Mouse (Mus musculus): Measurements from ENCODE around the gene Yae1d1. TPM values are rescaled to one million over a fixed set of nuclear protein-coding genes. Genes with fewer than 3 reads are reported as not detected.
A peak's percentile ranks its signal among the peaks of the same experiment; 100 is the strongest.
"Not testable (repeated sequence)": the region's sequence is repeated elsewhere in the genome, so short reads cannot be mapped to it uniquely, and the experiment has no call there.

The Yae1d1 gene
- total RNA-seq (2021), result 10 to 100 TPM; 26.2 to 27.2 TPM
- long read RNA-seq, experiment 1, full-length matches to known transcripts, result 18 of 18 reads
- long read RNA-seq, experiment 1, partial matches to known transcripts, result 0 of 18 reads
- long read RNA-seq, experiment 1, other reads (novel, unspliced or antisense), result 0 of 18 reads
- long read RNA-seq, experiment 2, full-length matches to known transcripts, result 38 of 40 reads
- long read RNA-seq, experiment 2, partial matches to known transcripts, result 0 of 40 reads
- long read RNA-seq, experiment 2, other reads (novel, unspliced or antisense), result 2 of 40 reads

DNA sequence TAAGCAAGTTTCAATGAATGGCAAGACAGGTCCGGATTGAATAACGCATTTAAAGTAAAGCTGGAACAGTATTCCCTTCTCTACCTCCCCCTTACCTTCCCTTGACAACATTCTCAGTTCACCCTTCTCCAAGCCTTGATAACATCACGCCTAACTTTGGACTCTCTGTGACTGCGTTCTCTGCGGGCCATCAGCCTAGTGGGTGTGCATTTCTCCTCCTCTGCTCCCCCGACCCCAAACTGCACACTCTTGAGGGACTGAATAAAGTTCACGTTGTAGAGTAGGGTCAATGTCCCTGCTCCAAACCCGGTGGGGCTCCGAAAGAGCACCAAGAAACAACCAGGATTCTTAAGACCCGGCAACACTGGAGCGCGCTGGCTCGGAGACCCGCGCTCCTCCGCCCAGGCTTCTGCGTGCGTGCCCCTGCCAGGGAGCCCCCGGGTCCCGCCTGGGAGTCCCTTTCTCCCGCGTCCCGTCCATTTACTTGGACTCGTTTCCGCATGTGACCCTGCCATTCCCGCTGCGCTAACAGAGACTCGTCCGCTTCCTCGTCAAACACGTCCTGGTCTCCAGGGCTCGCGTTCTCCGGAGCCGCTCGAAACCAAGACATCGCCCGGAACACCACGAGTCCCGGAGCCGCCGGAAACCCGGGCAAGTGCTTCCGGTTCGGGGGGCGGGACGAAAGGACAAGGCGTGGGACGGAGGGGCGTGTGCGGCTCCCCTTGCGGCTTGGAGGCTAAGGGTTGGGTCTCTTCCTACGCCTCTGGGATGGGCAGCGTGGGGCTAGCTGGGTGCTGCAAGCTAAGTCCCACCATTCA lies at the start of gene Yae1d1:
Gene Yae1d1, minus strand, starts transcription at position 653 of the 818 bp plus-strand sequence.
- DNase-seq (ENCODE audit: low spot score in 2 of 2), result peak; percentile 94 to 96

DNA sequence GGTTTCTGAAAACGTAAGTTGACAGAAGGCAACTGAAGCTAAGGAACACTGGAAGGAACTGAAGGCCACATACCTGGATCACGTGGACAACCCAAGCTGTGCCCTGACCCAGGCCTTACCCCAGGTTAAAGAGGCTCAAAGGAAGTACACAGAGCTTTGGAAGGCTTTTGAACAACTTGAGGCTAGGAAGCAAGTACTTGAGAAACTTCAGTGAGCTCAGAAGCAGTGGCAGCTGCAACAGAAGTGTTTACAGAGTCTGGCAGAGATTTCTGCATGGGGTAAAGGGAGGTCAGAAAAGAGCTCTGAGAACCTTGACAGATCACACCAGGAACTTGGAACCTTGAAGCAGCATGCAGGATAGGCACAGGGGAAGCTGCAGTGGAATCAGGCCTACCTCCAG lies 45.7 kb upstream of the Yae1d1 start:
- no peak for DNase-seq (ENCODE audit: low spot score in 2 of 2)

DNA sequence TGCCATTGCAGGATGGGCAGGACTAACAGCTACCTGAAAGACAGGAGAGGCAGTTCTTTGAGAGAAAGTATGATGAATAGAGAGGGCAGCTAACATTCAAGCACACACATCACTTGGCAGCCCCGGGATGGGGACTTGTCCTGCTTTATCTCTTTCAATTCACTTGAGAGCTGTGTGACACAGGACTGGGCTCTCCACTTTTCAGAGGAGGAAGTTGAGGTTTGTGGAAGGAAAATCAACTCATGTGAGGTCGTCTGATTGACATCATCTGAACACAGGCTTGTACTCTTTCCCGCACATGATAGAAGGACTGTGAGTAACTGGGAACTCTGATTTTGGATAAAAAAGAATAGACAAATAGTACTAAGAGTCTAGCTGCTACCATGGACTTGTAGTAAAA lies 23.5 kb upstream of the Yae1d1 start:
- DNase-seq (ENCODE audit: low spot score in 2 of 2), result no peak

DNA sequence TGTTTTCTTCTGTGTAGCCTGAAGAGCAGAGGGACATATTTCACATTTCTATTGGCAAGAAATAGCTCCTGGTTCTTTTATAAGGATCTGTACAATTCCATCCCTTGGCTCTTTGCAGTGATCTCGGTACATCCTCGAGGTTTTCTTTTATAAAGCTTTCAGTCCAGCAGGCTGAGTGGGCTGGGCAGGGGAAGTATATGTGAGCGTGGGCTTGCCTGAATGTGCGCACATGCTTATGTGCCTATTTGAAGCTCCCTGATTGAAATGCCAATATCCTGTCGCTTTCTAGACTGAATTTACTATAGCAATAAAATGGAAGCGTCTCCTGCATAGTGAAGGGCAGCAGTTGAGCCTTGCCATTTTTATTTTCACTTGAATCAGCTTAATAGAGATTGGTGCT lies 20.1 kb upstream of the Yae1d1 start:
- DNase-seq (ENCODE audit: low spot score in 2 of 2), result no peak

DNA sequence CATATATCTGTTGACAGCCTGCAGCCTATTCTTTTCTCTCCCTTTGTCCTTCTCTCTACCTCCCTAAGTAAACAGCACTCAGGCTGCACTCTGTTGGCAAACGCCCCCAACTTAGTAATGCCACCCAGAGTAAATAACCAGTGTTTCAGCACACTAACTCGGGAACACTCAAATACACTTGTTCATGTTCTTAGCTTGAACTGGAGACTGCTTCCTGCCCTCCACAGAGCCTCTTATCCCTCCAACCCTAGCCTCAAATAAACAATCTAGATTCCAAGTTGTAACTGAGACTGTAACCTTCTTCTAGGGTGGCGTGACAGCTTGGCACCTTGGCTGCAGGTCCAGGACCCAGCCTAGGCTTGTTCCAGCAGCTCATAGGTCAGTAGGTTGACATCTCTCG lies 17.9 kb upstream of the Yae1d1 start:
- no peak for DNase-seq (ENCODE audit: low spot score in 2 of 2)

DNA sequence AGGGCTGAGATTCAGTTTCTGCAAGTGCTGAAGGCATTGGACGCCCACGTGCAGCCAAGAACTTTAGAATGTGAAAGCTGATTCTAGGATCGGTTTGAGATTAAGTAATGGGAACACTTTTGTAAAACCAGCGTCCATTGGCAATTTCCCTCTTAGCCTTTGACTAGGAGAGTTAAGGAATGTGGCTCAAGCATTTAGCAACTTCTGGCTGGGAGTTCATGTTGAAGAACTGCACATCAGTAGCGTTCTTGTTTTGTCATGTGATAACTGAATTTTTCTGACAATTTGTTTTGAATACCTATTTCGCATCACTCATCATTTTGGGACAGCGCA lies 332 bp upstream of the Yae1d1 start:
- DNase-seq (ENCODE audit: low spot score in 2 of 2), result no peak

DNA sequence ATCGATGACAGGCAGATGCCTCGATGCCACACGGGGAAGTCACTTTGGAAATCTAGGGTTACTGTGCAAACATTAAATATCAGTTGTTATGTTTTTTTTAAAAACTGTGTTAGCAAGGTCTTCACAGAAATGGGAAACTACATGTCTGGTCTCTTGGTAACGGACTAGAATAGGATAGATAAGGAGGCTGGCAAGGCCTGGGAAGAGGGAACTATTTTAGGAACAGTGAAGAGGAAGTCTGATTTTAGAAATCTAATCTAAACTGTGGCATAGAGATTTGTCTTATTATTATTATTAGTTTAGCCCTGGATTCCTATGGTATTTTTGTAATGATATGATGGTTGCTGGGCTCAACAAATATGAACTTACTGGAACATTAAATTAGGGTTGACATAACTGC lies 1.1 kb downstream of the Yae1d1 start:
- DNase-seq (ENCODE audit: low spot score in 2 of 2), result no peak

DNA sequence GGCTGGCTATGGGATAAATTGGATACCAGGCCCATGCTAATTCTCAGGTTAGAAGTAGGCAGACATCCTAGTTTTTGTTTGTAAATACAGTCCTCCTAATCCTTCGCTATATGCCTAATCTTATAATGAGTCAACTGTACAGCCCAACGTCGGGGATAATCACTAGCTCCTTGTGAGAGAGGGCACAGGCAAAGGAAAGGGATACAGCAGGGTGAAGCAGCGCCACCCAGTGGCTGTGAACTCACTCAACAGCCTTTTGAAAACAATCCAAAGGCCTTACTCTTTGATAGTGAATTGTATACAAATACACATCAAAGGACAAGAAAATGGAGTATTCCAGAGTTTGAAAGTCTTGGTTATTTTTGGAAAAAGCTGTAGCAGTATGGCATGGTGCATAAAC lies 10.0 kb downstream of the Yae1d1 start:
- peak; percentile 62 to 66 for DNase-seq (ENCODE audit: low spot score in 2 of 2)

DNA sequence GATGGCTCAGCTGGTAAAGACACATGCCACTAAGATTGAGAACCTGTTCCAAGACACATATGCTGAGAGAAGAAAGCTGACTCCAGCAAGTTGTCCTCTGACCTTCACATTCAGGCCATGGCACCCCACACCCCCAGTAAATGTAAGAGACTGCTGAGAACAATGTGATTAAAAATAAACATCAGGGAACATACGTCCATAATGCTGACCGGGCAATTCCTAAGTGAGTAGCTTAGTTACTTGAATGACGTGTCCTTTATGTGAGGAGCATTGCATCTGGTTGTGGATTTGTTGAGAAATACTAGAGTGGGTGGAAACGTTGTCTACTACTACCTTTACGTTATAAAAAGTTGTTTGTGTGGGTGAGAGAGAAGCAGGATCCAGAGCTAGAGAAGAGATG lies 10.5 kb downstream of the Yae1d1 start:
- DNase-seq (ENCODE audit: low spot score in 2 of 2), result no peak

DNA sequence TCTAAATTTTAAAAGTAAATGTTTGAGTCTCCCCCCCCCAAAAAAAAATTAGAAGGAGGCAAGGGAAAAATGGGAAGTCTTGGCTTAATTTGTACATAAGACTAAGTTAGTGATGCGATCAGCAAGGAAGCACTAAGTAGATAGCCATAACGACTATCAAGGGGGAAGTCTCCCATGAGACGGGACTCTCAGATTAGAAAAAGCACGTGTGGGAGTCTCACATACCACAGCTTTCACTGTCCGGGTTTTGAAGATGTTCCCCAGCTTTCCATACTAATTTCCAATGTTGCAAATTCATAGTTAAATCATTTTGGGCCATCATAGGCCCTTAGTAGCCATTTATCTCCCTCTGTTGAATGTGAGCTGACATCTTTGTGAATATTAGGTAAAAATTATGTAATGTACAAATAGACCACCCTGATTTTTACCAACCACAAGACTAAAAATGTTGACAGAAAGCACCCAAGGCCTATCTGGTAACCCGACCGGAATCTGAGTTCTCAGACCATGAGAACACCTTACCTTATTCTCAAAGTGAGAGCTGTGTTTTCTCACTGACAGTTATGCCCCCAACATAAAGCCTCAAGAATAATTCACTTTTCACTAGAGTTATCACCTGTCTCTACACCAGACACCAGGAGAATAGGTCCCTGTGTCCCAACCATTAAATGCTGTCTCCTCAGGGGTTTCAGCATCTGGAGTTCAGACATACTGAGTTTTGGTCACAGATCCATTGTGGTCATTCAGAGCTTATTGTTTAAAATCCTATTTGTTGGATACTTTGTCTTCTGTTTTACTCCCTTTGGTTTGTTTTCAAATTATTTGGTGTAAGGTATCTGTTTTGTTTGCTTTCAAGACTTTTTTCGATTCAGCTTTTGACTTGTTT lies 16.1 kb downstream of the Yae1d1 start:
- no peak for DNase-seq (ENCODE audit: low spot score in 2 of 2)

DNA sequence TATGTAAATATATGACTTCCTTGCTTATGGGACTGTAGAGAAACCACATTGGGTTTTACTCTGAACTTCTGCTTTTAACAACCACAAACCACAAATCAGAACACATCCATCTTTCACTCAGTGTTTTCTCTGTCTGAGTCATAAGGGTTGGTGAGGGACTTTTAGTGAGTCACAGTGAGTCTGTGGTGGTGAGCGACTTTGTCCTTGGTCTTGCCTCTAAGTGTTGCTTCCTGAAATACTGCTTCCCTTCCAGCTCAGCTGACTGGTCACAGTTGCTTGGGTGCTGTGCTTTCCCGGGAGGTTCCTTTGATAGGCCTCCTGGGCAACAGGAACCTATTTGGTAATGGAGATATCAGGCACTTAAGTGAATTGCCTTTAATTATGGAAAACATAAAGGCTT lies 17.3 kb downstream of the Yae1d1 start:
- DNase-seq (ENCODE audit: low spot score in 2 of 2), result peak; percentile 24 to 26

DNA sequence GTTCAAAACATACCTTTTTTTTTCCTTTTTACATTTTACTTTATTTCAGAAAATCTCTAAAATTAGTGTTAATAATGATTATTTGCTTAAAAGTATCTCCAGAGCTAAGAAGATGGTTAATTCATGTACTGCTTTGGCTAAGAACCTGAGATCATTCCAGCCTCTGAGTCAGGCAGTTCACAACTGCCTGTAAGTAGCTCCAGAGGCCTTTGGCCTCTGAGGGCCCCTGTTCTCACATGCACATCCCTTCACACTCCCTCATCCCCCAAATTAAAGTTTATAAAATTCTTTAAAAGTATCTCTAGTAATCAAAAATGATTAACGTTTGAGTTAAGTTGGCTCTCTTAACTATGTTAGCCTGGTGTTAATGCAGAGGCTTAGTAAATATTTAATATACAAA lies 17.7 kb downstream of the Yae1d1 start:
- no peak for DNase-seq (ENCODE audit: low spot score in 2 of 2)

DNA sequence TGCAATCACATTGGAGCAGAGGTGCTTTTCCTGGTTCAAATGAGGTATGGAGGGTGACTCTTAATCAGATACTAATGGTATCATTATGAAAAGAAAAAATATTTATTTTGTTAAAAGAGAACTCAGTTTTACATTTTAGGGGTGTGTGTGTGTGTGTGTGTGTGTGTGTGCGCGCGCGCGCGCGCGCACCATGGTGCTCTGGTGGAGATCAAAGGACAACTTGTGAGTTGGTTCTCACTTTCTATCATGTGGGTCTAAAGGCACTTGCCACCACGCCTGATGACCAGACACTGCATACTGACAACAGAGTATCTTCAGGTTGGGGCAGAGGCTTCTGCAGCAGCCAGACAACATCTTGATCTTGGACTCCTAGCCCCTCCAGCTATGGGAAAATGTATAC lies 18.4 kb downstream of the Yae1d1 start:
- DNase-seq (ENCODE audit: low spot score in 2 of 2), result no peak

DNA sequence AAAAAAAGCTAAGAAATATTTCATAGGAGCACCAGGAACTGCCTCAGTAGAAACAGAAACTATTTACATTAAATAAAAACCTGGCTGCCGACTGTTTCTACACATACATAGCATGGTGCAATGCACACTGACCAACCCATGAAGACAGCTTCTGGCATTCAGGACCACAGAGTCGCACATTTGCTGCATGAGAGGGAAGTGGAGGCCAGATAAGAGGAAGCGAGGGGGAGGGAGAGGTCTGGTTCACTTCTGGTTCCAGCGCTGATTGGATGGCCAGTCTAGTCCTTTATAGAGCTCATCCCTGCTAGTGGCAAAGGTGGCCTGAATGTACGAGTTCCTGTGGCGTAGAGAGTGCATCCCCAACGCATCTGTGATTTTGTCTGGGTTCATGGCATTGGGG lies 32.5 kb downstream of the Yae1d1 start:
- no peak for DNase-seq (ENCODE audit: low spot score in 2 of 2)

DNA sequence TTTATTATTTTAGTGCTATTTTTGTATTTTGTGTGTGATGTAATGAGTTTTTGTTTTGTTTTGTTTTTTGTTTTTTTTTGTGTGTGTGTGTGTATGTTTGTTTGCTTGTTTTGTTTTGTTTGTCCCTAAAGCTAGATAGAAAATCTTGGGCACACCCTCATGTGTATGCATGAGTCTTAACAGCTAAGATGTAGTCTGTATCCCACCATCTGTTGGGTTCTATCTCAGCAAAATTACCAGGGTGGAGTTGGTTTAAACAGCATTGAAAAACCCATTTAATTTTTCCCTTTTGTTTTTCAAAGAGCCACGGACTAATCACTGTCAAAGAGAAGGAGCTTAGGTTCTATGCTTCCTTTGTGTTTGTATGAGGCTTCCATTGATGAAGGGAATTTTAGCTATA lies 38.9 kb downstream of the Yae1d1 start:
- DNase-seq (ENCODE audit: low spot score in 2 of 2), result no peak

DNA sequence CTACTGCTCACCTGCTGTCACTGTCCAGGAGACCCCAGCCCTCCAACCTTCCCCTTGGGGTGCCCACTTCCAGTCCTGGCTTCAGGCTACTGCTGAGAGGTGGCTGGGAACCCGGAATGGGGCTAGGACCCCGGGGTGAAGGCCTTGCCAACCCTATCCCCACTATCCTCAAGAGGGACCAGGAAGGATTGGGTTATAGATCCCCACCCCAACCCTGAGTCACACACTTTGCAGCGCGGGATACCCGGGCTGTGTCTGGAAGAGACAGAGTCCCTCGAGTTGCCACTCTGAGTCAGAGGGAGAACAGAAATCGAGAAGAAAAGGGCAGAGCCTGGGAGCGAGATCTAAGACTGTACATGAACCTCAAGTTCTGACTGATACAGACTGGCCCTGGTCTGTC lies 42.6 kb downstream of the Yae1d1 start:
- DNase-seq (ENCODE audit: low spot score in 2 of 2), result not testable (repeated sequence)

DNA sequence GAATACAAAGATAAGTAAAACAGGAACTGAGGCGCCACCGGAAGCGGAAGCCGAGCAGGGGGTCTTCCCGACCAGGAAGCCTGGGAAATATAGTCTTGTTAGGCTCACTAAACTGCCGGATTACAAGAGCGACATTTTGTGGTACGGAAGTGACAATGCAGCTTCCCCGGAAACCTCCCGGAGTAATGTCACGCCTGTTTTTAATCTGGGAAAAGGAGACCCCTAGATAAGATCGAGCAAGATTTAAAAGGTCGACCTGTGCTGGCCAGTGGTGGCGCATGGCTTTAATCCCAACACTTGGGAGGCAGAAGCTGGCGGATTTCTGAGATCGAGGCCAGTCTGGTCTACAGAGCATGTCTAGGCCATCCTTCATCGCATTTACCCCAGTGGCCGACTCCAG lies 43.6 kb downstream of the Yae1d1 start:
- DNase-seq (ENCODE audit: low spot score in 2 of 2), result no peak

DNA sequence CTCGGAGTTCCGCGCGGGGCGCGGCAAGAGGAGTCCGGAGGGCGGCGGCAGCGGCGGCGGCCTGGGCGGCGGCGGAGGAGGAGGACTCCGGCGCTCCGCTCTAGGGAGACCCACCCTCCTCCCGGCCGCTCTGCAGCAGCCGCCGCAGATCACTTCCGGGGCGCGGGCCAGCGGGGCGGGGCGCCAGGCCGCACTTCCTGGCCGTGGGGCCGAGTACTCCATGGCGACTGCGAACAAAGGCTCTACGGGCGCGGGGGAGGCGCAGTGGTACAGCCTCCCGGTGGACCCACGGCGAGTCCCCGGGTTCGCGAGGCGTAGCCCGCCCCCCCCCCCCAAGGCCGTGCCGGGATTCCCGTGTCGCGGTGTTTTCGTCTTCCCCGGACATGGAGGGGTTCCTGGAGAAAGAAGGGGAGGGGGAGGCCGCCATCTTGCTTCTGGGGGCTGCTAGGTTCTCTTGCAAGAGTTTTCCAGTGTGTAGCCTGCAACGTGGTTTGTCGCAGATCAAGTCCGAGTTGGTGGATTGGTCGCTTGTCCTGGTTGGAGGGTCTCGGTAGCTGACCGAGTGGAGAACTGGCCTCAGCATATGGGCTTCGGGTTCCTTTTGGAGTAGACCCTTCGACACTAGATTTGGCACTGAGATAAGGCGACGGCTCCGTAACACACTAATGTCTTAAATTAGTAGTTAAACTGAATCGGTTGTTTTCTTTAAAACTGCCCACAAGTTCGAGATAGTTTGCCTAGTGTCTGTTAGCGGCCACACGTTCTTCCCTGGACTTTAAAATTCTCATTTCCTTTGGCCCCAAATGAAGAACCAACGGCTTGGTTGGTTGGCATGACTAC lies 48.9 kb downstream of the Yae1d1 start, which contains the start of gene Rala:
Gene Rala, minus strand, starts transcription at position 162 of the 840 bp plus-strand sequence.
- DNase-seq (ENCODE audit: low spot score in 2 of 2), result peak; percentile 95 to 96

DNA sequence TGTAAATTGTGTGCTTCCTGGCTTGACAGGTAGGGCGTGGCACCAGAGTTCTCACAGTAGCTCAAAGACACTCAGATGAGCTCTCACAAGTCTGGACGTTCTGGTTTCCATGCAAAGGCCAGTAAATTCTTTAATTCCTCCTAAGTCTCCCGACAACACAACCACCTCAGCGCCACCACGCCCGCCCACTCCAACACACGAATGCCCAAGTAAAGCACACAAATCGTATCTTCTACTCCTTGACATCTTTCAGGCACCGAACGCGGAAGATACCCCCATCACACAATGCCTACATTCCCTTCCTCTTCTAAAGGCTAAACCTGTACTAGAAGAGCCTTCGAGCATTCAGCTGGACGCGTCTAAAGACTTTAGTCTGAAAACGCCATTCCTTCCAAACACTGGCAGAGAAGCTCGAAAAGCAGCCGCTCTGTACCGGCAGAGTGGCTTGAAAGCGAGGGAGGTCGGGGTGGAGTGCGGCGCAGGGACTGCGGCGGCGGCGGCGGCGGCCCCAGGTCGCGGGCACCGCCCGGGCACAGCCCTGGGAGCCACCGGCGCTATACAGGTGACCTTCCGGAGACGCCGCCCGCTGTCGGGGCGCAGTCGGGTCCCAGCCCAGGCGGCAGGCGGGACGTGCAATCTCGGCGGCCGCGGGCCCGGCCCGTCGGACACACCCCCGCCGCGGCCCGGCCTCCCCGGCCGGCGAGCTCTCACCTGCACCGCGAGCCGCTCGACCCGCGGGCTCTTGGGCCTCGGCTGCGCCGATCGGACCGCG lies 49.7 kb downstream of the Yae1d1 start:
- peak in 1 of 2 experiments; percentile 21 for DNase-seq (ENCODE audit: low spot score in 2 of 2)

DNA sequence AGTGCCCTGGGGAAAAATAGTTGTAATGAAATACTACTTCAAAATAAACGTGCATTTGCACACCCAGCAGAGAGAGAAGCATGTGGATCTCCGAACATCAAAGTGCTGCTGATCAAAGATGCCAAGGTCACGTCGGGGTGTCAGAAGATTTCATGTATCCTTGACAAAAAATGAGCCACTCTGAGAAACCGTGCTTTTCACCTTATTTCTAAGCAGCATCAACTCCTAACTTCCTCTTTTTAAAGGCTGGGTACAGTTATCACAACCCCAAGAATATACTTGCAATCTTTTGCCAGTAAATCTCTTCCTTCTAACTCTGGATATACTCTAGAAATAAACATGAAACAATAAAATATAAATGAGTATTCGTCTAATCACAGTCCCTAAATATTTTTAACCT lies 50.8 kb downstream of the Yae1d1 start:
- DNase-seq (ENCODE audit: low spot score in 2 of 2), result no peak
